Mouse (Mus musculus) brain, embryonic 18.5 days (tissue): Measurements from ENCODE around the gene Wdr54.

Experiments used
- DNase-seq: peaks from one replicate; pipeline ENCODE4 v3.0.0-alpha.2; 2012; ENCODE audit warnings: low read depth, low spot score

The Wdr54 gene

GRCm38 (mm10) chr6:83131469-83132034, 24.6 kb downstream of the Wdr54 start:
- no peak for DNase-seq

- no peak for DNase-seq
These were observed 28.8 kb downstream of the Wdr54 start for GRCm38 (mm10) chr6:83127419-83127818.

GRCm38 (mm10) chr6:83125331-83125730, 30.9 kb downstream of the Wdr54 start, which contains the start of gene Ino80b:
Ino80b (minus strand) TSS chr6:83125431.
- DNase-seq, result no peak

- DNase-seq, result peak; percentile 88
These were observed 31.3 kb downstream of the Wdr54 start for GRCm38 (mm10) chr6:83124851-83125312.

GRCm38 (mm10) chr6:83122961-83123360, 33.2 kb downstream of the Wdr54 start:
- no peak for DNase-seq

GRCm38 (mm10) chr6:83121863-83122710, 34.1 kb downstream of the Wdr54 start:
- DNase-seq, result no peak

GRCm38 (mm10) chr6:83120930-83121862, 35.0 kb downstream of the Wdr54 start, which contains the start of gene Wbp1:
Wbp1 (minus strand) TSS chr6:83121559.
- peak; percentile 99 for DNase-seq

GRCm38 (mm10) chr6:83119734-83120051, 36.5 kb downstream of the Wdr54 start:
- DNase-seq, result no peak

- DNase-seq, result no peak
These were observed 37.1 kb downstream of the Wdr54 start for GRCm38 (mm10) chr6:83118825-83119733.

- DNase-seq, result no peak
These were observed 37.8 kb downstream of the Wdr54 start for GRCm38 (mm10) chr6:83118369-83118768.

GRCm38 (mm10) chr6:83117616-83118015, 38.6 kb downstream of the Wdr54 start:
- no peak for DNase-seq

GRCm38 (mm10) chr6:83117165-83117438, 39.1 kb downstream of the Wdr54 start:
- no peak for DNase-seq

- DNase-seq, result no peak
These were observed 39.6 kb downstream of the Wdr54 start for GRCm38 (mm10) chr6:83116373-83117164.

GRCm38 (mm10) chr6:83115682-83116372, 40.4 kb downstream of the Wdr54 start:
- no peak for DNase-seq

GRCm38 (mm10) chr6:83115011-83115671, 41.1 kb downstream of the Wdr54 start, which contains the start of gene Mogs:
Mogs (plus strand) TSS chr6:83115496.
- no peak for DNase-seq

- no peak for DNase-seq
These were observed 44.6 kb downstream of the Wdr54 start for GRCm38 (mm10) chr6:83111510-83112136.

- no peak for DNase-seq
These were observed 47.2 kb downstream of the Wdr54 start, which contains the start of gene Mrpl53 for GRCm38 (mm10) chr6:83108762-83109668. Mrpl53 (plus strand) TSS chr6:83109040.
